Mouse (Mus musculus) forebrain, embryonic 13.5 days (tissue): ENCODE results near the gene Olfr549. TPM values are rescaled to one million over a fixed set of nuclear protein-coding genes. Genes with fewer than 3 reads are reported as not detected.

Source experiments
- ATAC-seq: fragments of 200-750 bp; cut with Nextera tagmentation; 2 replicates; pipeline ENCODE4 v1.8.0; 2017
- H3K27ac ChIP-seq: fragments of 300-500 bp; sonication (generic); 2 replicates; pipeline ENCODE4 v1.5.1; 2015; ENCODE audit warnings: inconsistent platforms, mild to moderate bottlenecking, moderate library complexity
- H3K27me3 ChIP-seq: fragments of 300-500 bp; sonication (generic); 2 replicates; pipeline ENCODE4 v1.6.1; 2015; ENCODE audit warnings: mild to moderate bottlenecking, inconsistent platforms
- H3K36me3 ChIP-seq: fragments of 300-500 bp; sonication (generic); 2 replicates; pipeline ENCODE4 v1.6.1; 2015; ENCODE audit warnings: mild to moderate bottlenecking, inconsistent platforms; ENCODE audit not compliant: poor library complexity, severe bottlenecking
- H3K4me1 ChIP-seq: fragments of 300-500 bp; sonication (generic); 2 replicates; pipeline ENCODE4 v1.6.1; 2015; ENCODE audit warnings: inconsistent platforms
- H3K4me2 ChIP-seq: fragments of 300-500 bp; sonication (generic); 2 replicates; pipeline ENCODE4 v1.6.1; 2015; ENCODE audit warnings: inconsistent platforms, mild to moderate bottlenecking, moderate library complexity
- H3K4me3 ChIP-seq: fragments of 300-500 bp; sonication (generic); 2 replicates; pipeline ENCODE4 v1.5.1; 2015; ENCODE audit warnings: mild to moderate bottlenecking, inconsistent platforms
- H3K9ac ChIP-seq: fragments of 300-500 bp; sonication (generic); 2 replicates; pipeline ENCODE4 v1.6.1; 2015; ENCODE audit warnings: mild to moderate bottlenecking, inconsistent platforms
- H3K9me3 ChIP-seq: fragments of 300-500 bp; sonication (generic); replicated peaks from 2 replicates; pipeline ENCODE4 v1.6.1; 2016; ENCODE audit warnings: inconsistent platforms
- WGBS: fragments of 180-500 bp; shearing (Covaris S2); methylation state at CpG from one replicate; pipeline ENCODE4 v1.1.7; 2015; 5-methylcytosine and 5-hydroxymethylcytosine counted together
- polyA plus RNA-seq: library from polyadenylated mRNA; unstranded; fragments of >200 nt; fragmentation: Nextera tagmentation; extraction: Ambion mirVana; gene quantifications from 2 replicates; pipeline ENCODE4 v1.2.1, GENCODE M21; 2015

Gene Olfr549
- polyA plus RNA-seq, 1 experiment from 2014 or later, result not detected

GRCm38 (mm10) chr7:102534449-102534848, 15.2 kb upstream of the Olfr549 start, which contains the start of gene Olfr547:
Gene Olfr547 (plus strand): TSS chr7:102534749.
- H3K4me3 ChIP-seq, result no peak within 1 kb of the TSS
- H3K9me3 ChIP-seq, result no peaks in the 10 kb centered on the region
- ATAC-seq, result no peak
- no peaks in the 10 kb centered on the region for H3K4me1 ChIP-seq
- no peak within 1 kb of the TSS for H3K27ac ChIP-seq
- no peaks in the 10 kb centered on the region for H3K27me3 ChIP-seq
- no peaks in the 10 kb centered on the region for H3K36me3 ChIP-seq
- WGBS, result 79% methylated on average over 1 of the region's 1 CpGs
- H3K4me2 ChIP-seq, result no peak within 1 kb of the TSS
- H3K9ac ChIP-seq, result no peak within 1 kb of the TSS

- H3K27me3 ChIP-seq, result no peaks in the 10 kb centered on the region
- WGBS, result 86% methylated on average over 2 of the region's 2 CpGs
- H3K9me3 ChIP-seq, result no peaks in the 10 kb centered on the region
- no peak within 1 kb of the TSS for H3K4me3 ChIP-seq
- H3K27ac ChIP-seq, result no peak within 1 kb of the TSS
- no peaks in the 10 kb centered on the region for H3K36me3 ChIP-seq
- H3K9ac ChIP-seq, result no peak within 1 kb of the TSS
- H3K4me2 ChIP-seq, result no peak within 1 kb of the TSS
- H3K4me1 ChIP-seq, result no peaks in the 10 kb centered on the region
- no peak for ATAC-seq
Measured at GRCm38 (mm10) chr7:102540596-102540995, 9.1 kb upstream of the Olfr549 start, which contains the start of gene Olfr548-ps1. Gene Olfr548-ps1 (plus strand): TSS chr7:102540896.

GRCm38 (mm10) chr7:102541251-102541650, 8.4 kb upstream of the Olfr549 start:
- WGBS, result 58% methylated on average over 3 of the region's 3 CpGs
- Histone ChIP-seq H3K27ac (no peak overlapping the region), H3K36me3 (no peaks in the 10 kb centered on the region), H3K4me2 (no peak overlapping the region), H3K9me3 (no peaks in the 10 kb centered on the region), H3K9ac (no peak overlapping the region), H3K4me1 (no peaks in the 10 kb centered on the region), H3K4me3 (no peak overlapping the region), H3K27me3 (no peaks in the 10 kb centered on the region)
- no peak for ATAC-seq

GRCm38 (mm10) chr7:102553279-102553678, 3.6 kb downstream of the Olfr549 start:
- Histone ChIP-seq H3K4me3 (no peak overlapping the region), H3K9ac (no peak overlapping the region), H3K9me3 (no peaks in the 10 kb centered on the region), H3K36me3 (no peaks in the 10 kb centered on the region), H3K4me1 (no peaks in the 10 kb centered on the region), H3K27me3 (no peaks in the 10 kb centered on the region), H3K4me2 (no peak overlapping the region), H3K27ac (no peak overlapping the region)
- ATAC-seq, result no peak
- 86% methylated on average over 3 of the region's 3 CpGs for WGBS

GRCm38 (mm10) chr7:102564999-102565997, 15.6 kb downstream of the Olfr549 start, which contains the start of gene Trim21:
Gene Trim21 (minus strand): TSS chr7:102565486.
- no peaks in the 10 kb centered on the region for H3K9me3 ChIP-seq
- ATAC-seq, result peak; percentile 83
- H3K9ac ChIP-seq, result no peak within 1 kb of the TSS; the same call in 1 of the 2 replicates
- no peaks in the 10 kb centered on the region for H3K36me3 ChIP-seq
- WGBS, result 26% methylated on average over 10 of the region's 10 CpGs
- no peaks in the 10 kb centered on the region for H3K27me3 ChIP-seq
- peak within 1 kb of the TSS; percentile 30 for H3K4me3 ChIP-seq
- no peak within 1 kb of the TSS for H3K27ac ChIP-seq
- no peaks in the 10 kb centered on the region for H3K4me1 ChIP-seq
- H3K4me2 ChIP-seq, result peak within 1 kb of the TSS; percentile 45

- Histone ChIP-seq H3K4me3 (no peak overlapping the region), H3K9me3 (no peaks in the 10 kb centered on the region), H3K4me2 (no peak overlapping the region), H3K27ac (no peak overlapping the region), H3K9ac (no peak overlapping the region), H3K36me3 (no peaks in the 10 kb centered on the region), H3K4me1 (no peaks in the 10 kb centered on the region), H3K27me3 (no peaks in the 10 kb centered on the region)
- 91% methylated on average over 4 of the region's 4 CpGs for WGBS
- no peak for ATAC-seq
Measured at GRCm38 (mm10) chr7:102566219-102566618, 16.5 kb downstream of the Olfr549 start.

- H3K9me3 ChIP-seq, result no peaks in the 10 kb centered on the region
- H3K27me3 ChIP-seq, result no peaks in the 10 kb centered on the region
- no peak within 1 kb of the TSS for H3K27ac ChIP-seq
- 0 out of 2 replicates have a peak, but pooled peaks cover 5% of the 10 kb centered on the region for H3K4me1 ChIP-seq
- no peak within 1 kb of the TSS for H3K4me2 ChIP-seq
- no peak within 1 kb of the TSS for H3K4me3 ChIP-seq
- 94% methylated on average over 8 of the region's 8 CpGs for WGBS
- no peak within 1 kb of the TSS for H3K9ac ChIP-seq
- no peaks in the 10 kb centered on the region for H3K36me3 ChIP-seq
- ATAC-seq, result no peak
Measured at GRCm38 (mm10) chr7:102571142-102571541, 21.5 kb downstream of the Olfr549 start, which contains the start of gene Olfr550. Gene Olfr550 (plus strand): TSS chr7:102571442.

- Histone ChIP-seq H3K36me3 (no peaks in the 10 kb centered on the region), H3K9ac (no peak overlapping the region), H3K4me3 (no peak overlapping the region), H3K27me3 (no peaks in the 10 kb centered on the region), H3K27ac (no peak overlapping the region), H3K4me2 (no peak overlapping the region), H3K4me1 (0 out of 2 replicates have a peak, but pooled peaks cover 5% of the 10 kb centered on the region), H3K9me3 (no peaks in the 10 kb centered on the region)
- 71% methylated on average over 3 of the region's 3 CpGs for WGBS
- ATAC-seq, result no peak
Measured at GRCm38 (mm10) chr7:102573174-102573830, 23.6 kb downstream of the Olfr549 start.

GRCm38 (mm10) chr7:102575998-102576397, 26.3 kb downstream of the Olfr549 start:
- Histone ChIP-seq H3K4me1 (0 out of 2 replicates have a peak, but pooled peaks cover 5% of the 10 kb centered on the region), H3K27ac (no peak overlapping the region), H3K9ac (no peak overlapping the region), H3K27me3 (no peaks in the 10 kb centered on the region), H3K36me3 (no peaks in the 10 kb centered on the region), H3K9me3 (no peaks in the 10 kb centered on the region), H3K4me2 (no peak overlapping the region), H3K4me3 (no peak overlapping the region)
- 62% methylated on average over 6 of the region's 6 CpGs for WGBS
- no peak for ATAC-seq

GRCm38 (mm10) chr7:102591786-102592185, 42.1 kb downstream of the Olfr549 start, which contains the start of gene Olfr551:
Gene Olfr551 (minus strand): TSS chr7:102591886.
- no peak for ATAC-seq

GRCm38 (mm10) chr7:102597378-102598031, 47.8 kb downstream of the Olfr549 start, which contains the start of gene Olfr552:
Gene Olfr552 (plus strand): TSS chr7:102597770.
- no peak within 1 kb of the TSS for H3K4me3 ChIP-seq
- 83% methylated on average over 1 of the region's 1 CpGs for WGBS
- H3K4me2 ChIP-seq, result no peak within 1 kb of the TSS
- no peak within 1 kb of the TSS for H3K9ac ChIP-seq
- no peaks in the 10 kb centered on the region for H3K9me3 ChIP-seq
- ATAC-seq, result no peak
- no peaks in the 10 kb centered on the region for H3K27me3 ChIP-seq
- H3K4me1 ChIP-seq, result no peaks in the 10 kb centered on the region
- H3K27ac ChIP-seq, result no peak within 1 kb of the TSS
- H3K36me3 ChIP-seq, result no peaks in the 10 kb centered on the region

More at GRCm38 (mm10) chr7:102591786-102592185, 42.1 kb downstream of the Olfr549 start, which contains the start of gene Olfr551:
- Histone ChIP-seq H3K9ac (no peak within 1 kb of the TSS), H3K4me1 (no peaks in the 10 kb centered on the region), H3K36me3 (no peaks in the 10 kb centered on the region), H3K4me3 (no peak within 1 kb of the TSS), H3K9me3 (no peaks in the 10 kb centered on the region), H3K27me3 (no peaks in the 10 kb centered on the region), H3K4me2 (no peak within 1 kb of the TSS), H3K27ac (no peak within 1 kb of the TSS)
- WGBS, result 96% methylated on average over 3 of the region's 3 CpGs
